Mouse (Mus musculus) testis, postnatal 10 days (tissue): ENCODE results near the gene Myh6.
A peak's percentile ranks its signal among the peaks of the same experiment; 100 is the strongest.
"Not testable (repeated sequence)": the region's sequence is repeated elsewhere in the genome, so short reads cannot be mapped to it uniquely, and the experiment has no call there.

ENCODE experiments used
- DNase-seq: peaks from one replicate; pipeline ENCODE4 v3.0.0; 2021; ENCODE audit warnings: low spot score

Gene Myh6

DNA sequence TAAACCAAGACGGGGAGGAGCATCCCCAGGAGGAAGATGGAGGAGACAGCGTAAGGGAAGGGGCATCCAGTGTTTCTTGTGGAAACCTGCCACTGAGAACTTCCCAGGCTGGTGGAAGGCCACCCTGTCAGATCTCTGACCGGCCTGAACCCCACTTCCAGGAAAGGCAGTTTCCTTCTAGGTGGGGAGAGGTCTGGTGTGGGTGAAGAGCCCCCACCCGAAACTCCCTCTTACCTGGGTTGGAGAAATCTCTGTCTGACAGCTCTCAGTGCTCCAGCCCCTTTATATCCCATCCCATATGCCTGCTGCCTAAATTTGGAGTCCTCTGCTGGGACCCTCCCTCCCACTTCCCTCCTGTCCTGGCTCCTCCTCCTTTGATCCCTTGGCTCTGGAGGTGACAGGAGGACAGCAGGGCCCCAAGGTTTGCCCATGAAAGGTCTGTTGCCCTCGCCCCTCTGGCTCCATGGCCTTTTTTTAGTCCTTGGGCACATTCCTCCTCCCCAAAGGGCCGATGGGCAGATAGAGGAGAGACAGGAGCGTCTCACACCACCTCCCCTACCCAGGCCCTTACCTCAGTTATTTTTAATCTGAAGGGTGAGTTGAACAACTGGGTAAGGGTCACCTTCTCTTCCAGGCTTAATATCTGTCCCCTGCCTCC, at the start of gene Myh6:
Gene Myh6 (minus strand): TSS at position 608 of the 658 bp plus-strand sequence.
- DNase-seq, result no peak

DNA sequence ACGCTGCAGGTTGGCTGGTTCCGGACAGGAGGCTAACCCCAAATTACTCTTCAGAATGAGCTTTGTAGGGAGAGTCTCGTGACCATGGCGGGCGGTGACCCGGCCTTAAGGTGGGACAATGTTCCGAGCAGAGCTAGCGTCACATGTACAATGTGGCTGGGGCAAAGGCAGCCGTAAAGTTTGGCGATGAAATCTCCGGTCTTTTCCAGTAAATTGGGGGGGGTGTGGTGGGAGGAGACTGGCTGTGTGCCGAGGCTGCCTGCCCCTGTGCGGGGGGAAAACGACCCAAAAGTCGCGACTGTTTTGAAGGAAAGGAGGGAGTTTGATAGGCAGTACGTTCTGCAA, 49.0 kb upstream of the Myh6 start:
- DNase-seq, result peak; percentile 69

GRCm38 (mm10) chr14:55014991-55015766, 48.5 kb upstream of the Myh6 start, which contains the start of gene Ngdn:
TSS of gene Ngdn (plus strand) at chr14:55015454.
- peak; percentile 99 for DNase-seq

DNA sequence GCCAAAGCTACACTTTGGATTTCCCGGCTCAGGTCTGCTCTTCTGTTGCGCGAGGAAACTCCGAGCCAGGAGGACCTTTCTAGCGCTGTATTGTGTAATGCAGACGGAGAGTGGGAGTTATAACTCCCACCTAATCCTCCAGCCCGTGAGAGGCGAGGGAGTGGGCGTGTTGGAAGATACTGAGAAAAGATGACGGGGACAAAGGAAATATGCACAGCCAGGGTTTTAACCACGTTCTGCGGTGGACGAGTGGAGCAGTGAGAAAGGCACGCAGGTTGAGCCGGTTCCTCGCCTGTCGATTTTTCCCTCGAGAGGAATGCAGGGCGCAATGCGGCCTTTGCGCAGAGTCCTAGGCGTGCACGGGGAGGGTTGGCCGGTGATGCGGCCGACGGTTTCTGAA, 47.9 kb upstream of the Myh6 start:
- DNase-seq, result no peak

- peak; percentile 59 for DNase-seq
Observed at GRCm38 (mm10) chr14:55011116-55011515, 44.4 kb upstream of the Myh6 start.

- DNase-seq, result no peak
Observed at GRCm38 (mm10) chr14:55008417-55008816, 41.7 kb upstream of the Myh6 start.

DNA sequence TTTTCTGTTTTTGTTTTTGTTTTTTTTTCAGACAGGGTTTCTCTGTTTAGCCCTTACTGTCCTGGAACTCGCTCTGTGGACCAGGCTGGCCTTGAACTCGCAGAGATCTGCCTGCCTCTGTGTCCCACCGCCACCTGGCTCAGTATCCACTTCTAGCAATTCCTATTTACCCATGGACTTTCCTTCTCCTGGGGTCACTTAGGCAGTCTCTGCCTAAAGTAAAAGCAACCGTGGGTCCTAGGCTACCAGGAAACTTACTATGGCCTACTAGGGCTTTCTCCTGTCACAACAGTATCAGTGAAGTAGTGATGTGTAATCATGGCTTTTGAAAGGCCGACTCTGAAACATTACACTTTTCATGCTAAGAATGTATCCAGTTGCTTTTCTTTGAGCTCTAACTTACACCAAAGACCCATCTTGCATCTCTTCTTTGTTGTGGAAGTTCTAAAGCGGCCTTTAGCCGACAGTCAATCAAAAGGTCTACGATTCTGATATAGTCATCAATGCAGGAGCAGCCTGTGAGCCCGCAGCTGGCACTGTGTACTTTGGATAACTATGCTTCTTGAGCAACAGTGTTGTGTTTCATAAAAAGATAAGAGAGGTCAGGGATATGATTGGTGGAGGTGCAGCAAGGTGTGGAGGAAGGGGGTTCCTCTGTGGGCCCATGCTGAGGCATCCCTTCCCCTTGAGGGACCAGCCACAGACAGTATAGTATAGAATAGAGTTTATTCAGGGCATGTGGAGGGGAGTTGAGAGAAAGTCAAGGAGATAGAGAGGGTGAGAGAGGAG, 40.6 kb upstream of the Myh6 start:
- no peak for DNase-seq

DNA sequence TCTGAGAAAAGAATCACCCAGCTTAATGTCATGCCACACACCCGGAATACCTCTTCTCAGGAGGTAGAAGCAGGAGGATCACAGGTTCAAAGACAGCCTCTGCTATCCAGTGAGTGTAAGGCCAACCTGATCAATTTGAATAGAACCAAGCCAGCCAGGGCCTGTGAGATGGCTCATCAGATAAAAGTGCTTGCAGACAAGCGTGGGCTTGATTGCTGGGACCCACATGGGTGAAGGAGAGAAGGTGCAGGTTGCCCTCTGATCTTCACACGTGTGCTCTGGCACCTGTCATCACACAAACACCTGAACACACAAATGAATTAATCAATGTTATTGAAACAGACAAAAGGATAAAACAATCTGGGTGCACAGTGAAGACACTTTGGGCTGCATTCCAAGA, 39.8 kb upstream of the Myh6 start:
- DNase-seq, result no peak

- no peak for DNase-seq
Observed at GRCm38 (mm10) chr14:55005967-55006366, 39.2 kb upstream of the Myh6 start.

- DNase-seq, result no peak
Observed at GRCm38 (mm10) chr14:55005506-55005905, 38.8 kb upstream of the Myh6 start.

- DNase-seq, result no peak
Observed at GRCm38 (mm10) chr14:55003878-55004855, 37.4 kb upstream of the Myh6 start.

DNA sequence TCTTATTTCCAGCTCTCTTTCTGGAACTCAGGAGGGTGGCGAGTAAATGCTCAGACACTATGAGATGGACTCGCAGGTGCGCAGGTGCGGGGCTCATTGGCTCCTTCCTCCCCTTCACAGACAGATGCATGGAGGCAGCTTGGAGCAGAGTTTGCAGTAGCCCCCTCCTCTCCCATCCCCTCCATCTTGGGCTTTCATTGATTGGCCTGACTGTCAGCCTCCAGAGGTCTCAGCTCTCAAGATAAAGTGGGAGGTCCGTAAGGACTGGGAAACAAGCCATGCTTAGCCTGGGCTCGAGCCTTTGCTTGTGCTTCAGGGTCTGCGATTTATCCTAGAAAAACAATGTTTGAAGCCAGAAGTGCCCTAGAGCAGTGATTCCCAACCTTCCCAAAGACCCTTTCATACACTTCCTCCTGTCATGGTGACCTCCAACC, 36.0 kb upstream of the Myh6 start:
- no peak for DNase-seq

- no peak for DNase-seq
Observed at GRCm38 (mm10) chr14:55001938-55002686, 35.4 kb upstream of the Myh6 start.

GRCm38 (mm10) chr14:55001446-55001845, 34.7 kb upstream of the Myh6 start:
- DNase-seq, result no peak

GRCm38 (mm10) chr14:55000814-55001213, 34.1 kb upstream of the Myh6 start:
- no peak for DNase-seq

- not testable (repeated sequence) for DNase-seq
Observed at GRCm38 (mm10) chr14:54999868-55000267, 33.1 kb upstream of the Myh6 start.

DNA sequence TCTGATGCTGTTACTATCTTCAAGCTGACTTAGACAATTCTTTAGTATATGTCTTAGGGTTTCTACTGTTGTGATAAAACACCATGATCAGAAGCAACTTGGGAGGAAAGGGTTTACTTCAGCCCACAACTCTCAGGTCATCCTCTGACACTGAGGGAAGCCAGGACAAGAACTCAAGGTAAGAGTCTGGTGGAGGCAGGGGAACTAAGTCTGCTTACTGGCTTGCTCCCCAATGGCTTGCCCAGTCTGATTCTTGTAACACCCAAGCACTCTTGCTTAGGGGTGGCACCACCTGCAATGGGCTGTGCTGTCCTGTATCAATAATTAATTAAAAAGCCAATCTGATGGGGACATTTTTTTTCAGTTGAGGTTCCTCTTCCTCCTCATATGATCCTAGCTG, 32.0 kb upstream of the Myh6 start:
- DNase-seq, result no peak

DNA sequence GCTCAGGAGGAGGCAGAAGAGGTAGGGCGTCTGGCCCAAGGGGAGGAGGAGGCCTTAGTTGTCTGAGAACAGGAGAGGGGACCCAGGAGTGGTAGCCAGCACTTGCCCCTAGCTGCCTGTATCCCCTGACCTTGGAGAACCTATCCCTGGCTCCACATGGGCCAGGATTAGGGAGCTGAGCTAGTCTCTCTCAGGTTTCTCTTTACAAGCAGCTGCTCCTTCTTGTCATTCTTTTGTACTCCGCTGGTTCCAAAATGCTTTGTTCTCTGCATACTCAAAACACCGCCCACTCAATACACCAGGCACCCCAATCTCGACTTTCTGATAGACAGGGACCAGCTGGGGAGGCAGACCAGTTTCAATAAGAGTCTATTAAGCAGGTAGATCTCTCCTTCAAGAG, 30.6 kb upstream of the Myh6 start:
- DNase-seq, result no peak

GRCm38 (mm10) chr14:54996793-54997192, 30.1 kb upstream of the Myh6 start:
- no peak for DNase-seq

GRCm38 (mm10) chr14:54995457-54996138, 28.9 kb upstream of the Myh6 start:
- DNase-seq, result no peak
